In the genomic region with DNA sequence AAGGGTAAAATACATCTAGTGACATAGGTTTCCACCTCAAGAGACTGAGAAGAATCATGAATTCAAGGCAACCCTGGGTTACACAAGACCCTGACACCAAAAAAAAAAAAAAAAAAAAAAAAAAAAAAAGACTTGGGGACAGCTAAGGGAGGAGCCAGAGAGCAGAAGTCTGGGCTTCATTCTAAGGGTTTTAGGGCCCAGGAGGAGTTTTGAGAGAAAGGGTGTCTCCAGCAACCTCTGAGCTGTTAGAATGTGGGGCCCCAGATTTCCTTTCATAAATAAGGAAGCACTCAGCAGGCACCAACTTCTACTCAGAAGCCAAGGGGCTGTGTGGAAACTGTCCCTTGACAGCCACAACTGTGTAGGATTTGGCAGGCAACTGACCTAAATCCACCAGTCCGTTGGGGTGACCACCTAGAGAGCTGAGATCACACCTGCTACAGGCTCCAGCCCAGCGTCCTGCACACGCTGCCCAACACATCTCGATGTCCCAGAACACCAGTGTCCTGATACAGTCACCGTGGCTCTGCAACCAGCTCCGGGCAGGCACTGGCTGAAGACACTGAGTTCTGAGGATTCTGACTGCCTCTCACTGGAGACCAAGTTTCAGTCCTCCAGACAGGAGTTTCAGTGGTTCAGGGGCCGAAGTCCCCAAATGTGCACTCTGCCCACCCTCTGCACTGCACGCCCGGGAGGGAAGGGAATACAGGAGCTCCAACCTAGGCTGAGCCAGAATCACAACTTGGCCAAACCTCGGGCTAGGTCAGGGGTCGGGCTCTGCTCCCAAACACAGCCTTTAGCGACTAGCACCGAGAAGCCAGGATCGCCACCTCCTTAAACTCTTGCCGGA, we compare ENCODE assay signal across 8 mouse cellular contexts. TPM values are rescaled to one million over a fixed set of nuclear protein-coding genes. Genes with fewer than 3 reads are reported as not detected.
DNase-seq lines count a peak whose midpoint lies in the region; ATAC-seq and TF ChIP-seq lines count a peak whose summit lies in the region.

No protein-coding gene starts in this region.

- no peaks in the 10 kb centered on the region for H3K27me3 ChIP-seq in forebrain, embryonic 13.5 days
- H3K27me3 ChIP-seq in intestine, postnatal 0 days (replicated peaks; ENCODE audit: control insufficient read depth, insufficient read depth, low read length), result no peaks in the 10 kb centered on the region
- H3K27me3 ChIP-seq in liver, postnatal 0 days (ENCODE audit: insufficient read depth, low read length), result no peaks in the 10 kb centered on the region
- no peaks in the 10 kb centered on the region for H3K27me3 ChIP-seq in neural tube, embryonic 15.5 days (replicated peaks)

- no peaks in the 10 kb centered on the region for H3K9me3 ChIP-seq in forebrain, embryonic 13.5 days (replicated peaks)
- H3K9me3 ChIP-seq in intestine, postnatal 0 days (ENCODE audit: control insufficient read depth), result no peaks in the 10 kb centered on the region
- H3K9me3 ChIP-seq in liver, postnatal 0 days (ENCODE audit: low read length), result no peaks in the 10 kb centered on the region
- H3K9me3 ChIP-seq in neural tube, embryonic 15.5 days (replicated peaks), result no peaks in the 10 kb centered on the region

- peak; percentile 17; the same call in 1 of the 2 replicates for ATAC-seq in forebrain, embryonic 13.5 days
- ATAC-seq in intestine, postnatal 0 days, result peak; percentile 3; the same call in 1 of the 2 replicates
- no peak for ATAC-seq in liver, postnatal 0 days
- peak; percentile 9; the same call in 1 of the 2 replicates for ATAC-seq in neural tube, embryonic 15.5 days (ENCODE audit: low FRiP score)

- H3K9ac ChIP-seq in forebrain, embryonic 13.5 days, result peak overlapping the region; percentile 92
- peak overlapping the region; percentile 92 for H3K9ac ChIP-seq in intestine, postnatal 0 days (ENCODE audit: low read depth, low read length)
- peak overlapping the region; percentile 99 for H3K9ac ChIP-seq in liver, postnatal 0 days (replicated peaks)
- peak overlapping the region; percentile 71 for H3K9ac ChIP-seq in neural tube, embryonic 15.5 days (replicated peaks)

- TF ChIP-seq EP300 in liver, postnatal 0 days (IDR thresholded peaks at IDR 0.05; ENCODE audit: low read depth), result no peak

- H3K27ac ChIP-seq in forebrain, embryonic 13.5 days, result peak overlapping the region; percentile 84
- H3K27ac ChIP-seq in intestine, postnatal 0 days (ENCODE audit: low read depth, low read length), result peak overlapping the region; percentile 98
- peak overlapping the region; percentile 98 for H3K27ac ChIP-seq in liver, postnatal 0 days (ENCODE audit: low read depth)
- peak overlapping the region; percentile 84 for H3K27ac ChIP-seq in neural tube, embryonic 15.5 days (replicated peaks)

- TF ChIP-seq CTCF in intestine, postnatal 0 days (IDR thresholded peaks at IDR 0.05; ENCODE audit: low read depth), result no peak
- no peak for TF ChIP-seq CTCF in liver, postnatal 0 days (IDR thresholded peaks at IDR 0.05; ENCODE audit: low read depth)

- H3K4me3 ChIP-seq in forebrain, embryonic 13.5 days, result peak overlapping the region; percentile 91
- H3K4me3 ChIP-seq in intestine, postnatal 0 days (ENCODE audit: low read depth, low read length), result peak overlapping the region; percentile 84
- peak overlapping the region; percentile 93 for H3K4me3 ChIP-seq in liver, postnatal 0 days (ENCODE audit: low read depth, low read length)
- peak overlapping the region; percentile 73 for H3K4me3 ChIP-seq in neural tube, embryonic 15.5 days (replicated peaks)

- H3K4me1 ChIP-seq in forebrain, embryonic 13.5 days, result peaks cover 52% of the 10 kb centered on the region
- H3K4me1 ChIP-seq in intestine, postnatal 0 days (replicated peaks; ENCODE audit: control insufficient read depth, insufficient read depth, low read length), result peaks cover 18% of the 10 kb centered on the region
- peaks cover 53% of the 10 kb centered on the region for H3K4me1 ChIP-seq in liver, postnatal 0 days (ENCODE audit: insufficient read depth)
- H3K4me1 ChIP-seq in neural tube, embryonic 15.5 days, result peaks cover 36% of the 10 kb centered on the region

- 0% methylated on average over 15 of the region's 15 CpGs for WGBS in forebrain, embryonic 13.5 days
- WGBS in intestine, postnatal 0 days, result under 1% methylated on average over 15 of the region's 15 CpGs
- under 1% methylated on average over 15 of the region's 15 CpGs for WGBS in liver, postnatal 0 days (ENCODE audit: insufficient replicate concordance)
- under 1% methylated on average over 15 of the region's 15 CpGs for WGBS in neural tube, embryonic 15.5 days

- peak overlapping the region; percentile 91 for H3K4me2 ChIP-seq in forebrain, embryonic 13.5 days
- peak overlapping the region; percentile 87 for H3K4me2 ChIP-seq in intestine, postnatal 0 days (replicated peaks; ENCODE audit: low read depth)
- H3K4me2 ChIP-seq in liver, postnatal 0 days (ENCODE audit: low read depth, low read length), result peak overlapping the region; percentile 93
- peak overlapping the region; percentile 88 for H3K4me2 ChIP-seq in neural tube, embryonic 15.5 days

- intact Hi-C loops in gastrocnemius, postnatal 14 days (cut with DNase I; ENCODE audit: low total_unique reads), result no loop called here

- DNase-seq in gastrocnemius, adult 18-20 months (ENCODE audit: low spot score), result peak; percentile 37
- DNase-seq in gastrocnemius, postnatal 14 days, result no peak
- DNase-seq in MN1 (ENCODE audit: low spot score), result peak; percentile 23
- DNase-seq in liver, postnatal 0 days, result peak; percentile 42
- DNase-seq in frontal cortex, postnatal 10 days (ENCODE audit: low spot score in 2 of 2), result no peak

- no peaks in the 10 kb centered on the region for H3K36me3 ChIP-seq in forebrain, embryonic 13.5 days (ENCODE audit: poor library complexity, severe bottlenecking)
- H3K36me3 ChIP-seq in intestine, postnatal 0 days (ENCODE audit: control insufficient read depth, insufficient read depth), result no peaks in the 10 kb centered on the region
- H3K36me3 ChIP-seq in liver, postnatal 0 days (replicated peaks; ENCODE audit: insufficient read depth, low read length), result no peaks in the 10 kb centered on the region
- no peaks in the 10 kb centered on the region for H3K36me3 ChIP-seq in neural tube, embryonic 15.5 days

RNA-seq across cellular contexts. Expression of a gene that starts 0.9 kb away (rescaled TPM):
- 10 to 100 TPM; 10.6 to 13.1 TPM for total RNA-seq in gastrocnemius, adult 18-20 months (2021)
- 10 to 100 TPM; 16.3 to 16.8 TPM for total RNA-seq in gastrocnemius, postnatal 14 days (2021)
- 84.1 and 88.2 TPM in 2 replicates for polyA plus RNA-seq in forebrain, embryonic 13.5 days (2015; fragmentation: Nextera tagmentation; extraction: Ambion mirVana)
- polyA plus RNA-seq in intestine, postnatal 0 days (2015; fragmentation: Nextera tagmentation; extraction: Ambion mirVana), result 30.5 and 33.3 TPM in 2 replicates
- 22.0 and 24.9 TPM in 2 replicates for polyA plus RNA-seq in liver, postnatal 0 days (2015; fragmentation: Nextera tagmentation; extraction: Ambion mirVana)
- polyA plus RNA-seq in neural tube, embryonic 15.5 days (2015; fragmentation: Nextera tagmentation; extraction: Ambion mirVana), result 45.5 and 53.0 TPM in 2 replicates

RNA-seq across cellular contexts. Expression of a gene that starts 47.9 kb away (rescaled TPM):
- 10 to 100 TPM; 31.6 to 31.9 TPM for total RNA-seq in gastrocnemius, adult 18-20 months (2021)
- 1 to 10 TPM; 8.4 to 9.7 TPM for total RNA-seq in gastrocnemius, postnatal 14 days (2021)
- polyA plus RNA-seq in forebrain, embryonic 13.5 days (2015; fragmentation: Nextera tagmentation; extraction: Ambion mirVana), result 49.7 and 57.8 TPM in 2 replicates
- polyA plus RNA-seq in intestine, postnatal 0 days (2015; fragmentation: Nextera tagmentation; extraction: Ambion mirVana), result 86.9 and 96.2 TPM in 2 replicates
- polyA plus RNA-seq in liver, postnatal 0 days (2015; fragmentation: Nextera tagmentation; extraction: Ambion mirVana), result 80.4 and 85.0 TPM in 2 replicates
- polyA plus RNA-seq in neural tube, embryonic 15.5 days (2015; fragmentation: Nextera tagmentation; extraction: Ambion mirVana), result 93.2 and 96.7 TPM in 2 replicates

Comparison
In these comparisons a context has a peak if more than half of its experiments do, and no peak if none do; other contexts are left out.
1. DNase-seq: peak in gastrocnemius, adult 18-20 months (single experiment), MN1 (single experiment) and liver, postnatal 0 days (single experiment); none in gastrocnemius, postnatal 14 days (single experiment) and frontal cortex, postnatal 10 days (0 of 2).
2. Peak in every context shown above with its lines, with median percentiles within 50 percentile points of each other: H3K27ac ChIP-seq, H3K4me2 ChIP-seq, H3K4me3 ChIP-seq and H3K9ac ChIP-seq.